Mouse (Mus musculus) CD8-positive naive resting alpha-beta T cell, adult 2 months (primary cell): ENCODE measurements around the gene Dlx2.

Experiments used
- DNase-seq, 2 experiments: peaks; one replicate each; pipeline ENCODE4 v3.0.0; 2022; ENCODE audit warnings: low read depth in 2 of 2, low spot score in 2 of 2

Gene Dlx2

DNA sequence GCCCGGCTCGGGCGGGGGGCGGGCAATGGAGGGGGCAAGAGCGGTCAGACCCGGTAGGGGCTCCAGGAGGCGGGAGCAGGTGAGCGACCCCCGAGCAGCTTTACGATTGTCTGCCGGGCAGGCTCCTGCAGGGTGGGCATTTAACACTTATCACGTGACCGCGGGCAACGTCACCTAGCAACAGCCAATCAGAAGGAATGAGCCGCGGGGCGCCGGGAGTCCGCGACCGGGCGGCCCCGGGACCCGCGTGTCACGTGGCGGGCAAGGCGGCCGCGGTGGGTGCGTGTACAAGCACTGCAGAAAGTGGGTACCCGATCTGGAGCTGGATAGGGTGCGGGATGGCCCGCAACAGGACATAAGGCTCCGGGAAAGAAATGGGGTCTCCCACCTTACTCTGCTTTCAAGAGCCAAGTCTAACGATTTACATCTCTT, at the start of gene Dlx2:
Dlx2 (minus strand) TSS at position 115 of the 432 bp plus-strand sequence.
- no peak for DNase-seq

DNA sequence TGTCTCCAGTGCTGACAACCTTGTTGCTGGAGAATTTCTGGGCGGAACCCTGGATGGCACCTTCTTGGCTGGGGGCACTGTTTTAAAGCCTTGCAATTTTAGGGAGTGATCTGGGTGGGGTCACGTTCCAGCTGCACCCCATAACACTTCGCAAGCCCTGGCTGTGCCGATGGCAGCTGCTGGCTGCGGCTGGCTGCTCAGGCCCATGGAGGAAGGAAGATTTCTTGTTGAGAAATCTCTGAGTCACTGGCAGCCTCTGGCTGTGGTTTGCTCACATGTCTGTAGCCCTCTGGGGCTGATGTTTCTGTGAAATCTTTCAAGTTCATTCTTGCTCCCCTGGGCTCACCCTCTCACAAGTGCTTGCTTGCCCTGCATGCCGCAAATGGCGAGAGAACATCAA, 47.9 kb upstream of the Dlx2 start:
- no peak for DNase-seq

DNA sequence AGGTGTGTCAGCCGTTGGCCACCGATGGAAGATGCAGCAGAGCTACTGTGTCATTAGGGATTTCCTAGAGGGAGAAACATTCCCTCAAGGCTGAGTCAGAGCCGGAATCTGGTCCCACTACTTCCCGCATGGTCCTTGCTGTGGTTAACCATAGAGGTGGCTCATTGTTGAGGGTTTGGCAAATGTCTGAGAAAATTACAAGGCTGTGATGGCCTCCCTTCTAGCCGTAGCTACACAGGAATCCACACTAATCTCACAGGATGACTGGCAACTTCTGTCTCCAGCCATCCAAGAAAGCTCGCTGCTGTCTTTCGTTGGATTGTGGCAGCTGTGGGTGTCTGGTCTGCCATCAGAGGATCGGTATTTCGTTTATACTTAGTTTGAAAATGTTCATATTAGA, 42.6 kb upstream of the Dlx2 start:
- DNase-seq: no peak

DNA sequence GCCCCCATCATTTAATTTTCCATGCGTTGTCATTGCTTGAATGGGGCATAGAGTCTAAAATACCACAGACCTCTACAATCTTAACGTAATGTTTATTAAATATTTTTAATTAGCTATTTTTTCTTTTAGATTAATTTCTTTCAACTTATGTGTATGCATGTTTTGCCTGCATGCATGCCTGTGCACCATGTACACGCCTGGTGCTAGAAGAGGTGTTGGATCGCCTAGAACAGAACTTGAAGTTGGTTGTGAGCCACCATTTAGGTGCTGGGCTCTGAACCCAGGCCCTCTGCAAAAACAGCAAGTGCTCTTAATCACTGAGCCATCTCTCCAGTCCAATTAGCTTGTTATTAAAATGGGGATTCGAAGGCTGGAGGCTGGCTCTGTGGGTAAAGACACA, 34.9 kb upstream of the Dlx2 start:
- no peak for DNase-seq

DNA sequence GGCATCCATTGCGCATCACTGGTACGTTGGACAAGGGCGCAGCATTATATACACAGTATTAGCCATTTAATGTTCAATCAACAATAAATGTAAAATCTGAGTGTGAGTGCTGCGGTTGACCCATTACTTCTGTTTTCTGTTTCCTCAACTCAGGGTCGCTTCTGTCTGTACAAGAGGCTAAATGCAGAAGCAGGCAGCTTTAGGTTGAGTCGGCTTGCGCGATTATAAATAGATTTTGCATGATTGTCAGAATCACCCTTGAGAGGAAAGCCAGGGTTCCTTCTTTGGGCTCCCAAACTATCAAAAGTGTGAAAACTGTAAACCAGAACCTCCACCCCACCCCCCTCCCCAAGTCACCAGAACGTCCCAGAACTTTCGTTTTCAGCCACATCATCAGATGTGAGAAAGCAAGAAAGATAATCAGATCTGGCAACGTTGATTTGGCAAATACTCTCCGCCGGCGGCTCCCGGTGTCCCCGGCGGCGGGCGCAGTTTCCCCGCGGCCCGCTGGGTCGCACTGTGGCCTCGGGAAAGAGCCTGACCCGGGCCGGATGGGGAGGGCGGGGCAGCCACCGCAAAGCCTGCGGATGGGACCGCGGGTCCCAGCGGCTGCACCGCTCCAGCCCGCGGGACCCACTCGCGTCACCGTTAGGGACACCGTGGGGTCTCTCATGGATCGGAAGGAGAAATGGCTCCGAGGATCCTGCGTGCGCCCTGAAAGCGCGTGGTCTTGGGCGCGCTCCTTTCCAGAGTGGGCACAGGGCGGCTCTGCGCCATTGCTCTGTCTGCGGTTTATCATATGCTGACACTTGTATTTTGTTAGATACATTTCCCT, 34.3 kb upstream of the Dlx2 start:
- DNase-seq: no peak

DNA sequence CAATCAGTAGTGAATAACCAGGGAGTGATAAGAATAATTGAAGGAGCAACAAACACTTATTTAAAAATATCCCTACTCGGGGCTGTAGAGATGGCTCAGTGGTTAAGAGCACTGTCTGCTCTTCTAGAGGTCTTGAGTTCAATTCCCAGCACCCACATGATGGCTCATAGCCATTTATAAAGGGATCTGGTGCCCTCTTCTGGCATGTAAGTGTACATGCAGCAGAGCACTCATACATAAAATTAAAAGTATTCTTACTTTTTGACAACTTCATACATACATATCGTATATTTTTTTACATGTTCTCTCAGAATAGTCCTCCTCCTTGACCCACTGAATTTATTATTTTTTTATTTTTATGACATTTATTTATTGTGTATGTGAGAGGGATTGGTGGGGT, 30.5 kb upstream of the Dlx2 start:
- no peak for DNase-seq

DNA sequence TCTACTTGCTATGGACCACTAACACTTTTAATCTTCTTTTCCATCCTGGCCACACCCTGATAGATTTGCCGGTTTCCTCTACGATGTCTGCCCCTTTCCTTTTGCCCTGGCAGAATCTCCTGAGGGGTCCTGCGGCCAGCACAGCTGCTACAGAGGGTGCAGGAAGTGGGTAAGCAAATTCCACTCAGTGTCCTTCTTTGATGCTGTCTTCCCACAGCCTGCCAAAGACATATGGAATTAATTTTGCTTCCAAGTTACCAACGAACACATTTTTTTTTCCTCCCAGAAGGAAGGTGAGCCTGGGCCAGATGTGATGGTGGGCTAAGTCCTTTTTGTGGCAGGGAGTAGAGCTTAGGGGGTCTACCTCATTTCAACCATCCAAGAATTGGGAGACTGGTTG, 27.2 kb upstream of the Dlx2 start:
- DNase-seq: no peak

DNA sequence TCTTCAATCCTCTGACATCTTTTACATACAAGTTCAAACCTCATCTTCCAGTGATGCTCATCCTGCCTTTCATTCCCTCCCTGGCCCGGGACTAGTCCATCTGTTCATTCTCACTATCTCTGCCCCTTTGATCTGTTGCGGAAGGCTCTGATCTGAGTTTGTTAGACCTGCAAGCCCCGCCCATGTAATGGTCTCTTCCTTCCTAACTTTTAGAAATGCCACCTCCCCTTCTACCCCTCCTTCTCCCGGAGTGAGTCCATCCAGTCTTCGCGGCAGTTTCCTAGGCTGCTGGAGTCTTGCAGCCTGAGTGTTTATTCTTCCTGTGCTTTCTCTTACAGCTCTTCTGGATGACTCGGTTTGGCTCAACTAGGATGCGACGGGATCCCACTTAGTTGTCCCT, 19.9 kb upstream of the Dlx2 start:
- DNase-seq: no peak

DNA sequence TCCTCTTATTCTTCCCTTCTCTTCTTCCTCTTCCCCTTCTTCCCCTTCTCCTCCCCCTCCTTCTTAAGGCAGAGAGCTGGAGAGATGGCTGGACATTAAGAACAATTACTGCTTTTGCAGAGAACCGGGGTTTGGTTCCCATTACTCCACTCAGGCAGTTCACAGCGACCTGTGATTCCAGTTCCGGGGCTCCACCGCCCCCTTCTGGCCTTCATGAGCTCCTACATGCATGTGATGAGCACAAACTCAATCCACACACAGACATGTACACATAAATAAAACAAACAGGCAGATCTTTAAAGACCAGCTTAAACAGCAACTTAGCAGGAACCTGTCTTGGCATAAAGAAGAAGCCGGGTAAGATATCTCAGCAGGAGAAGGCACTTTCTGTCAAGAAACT, 9.5 kb upstream of the Dlx2 start:
- DNase-seq: no peak

DNA sequence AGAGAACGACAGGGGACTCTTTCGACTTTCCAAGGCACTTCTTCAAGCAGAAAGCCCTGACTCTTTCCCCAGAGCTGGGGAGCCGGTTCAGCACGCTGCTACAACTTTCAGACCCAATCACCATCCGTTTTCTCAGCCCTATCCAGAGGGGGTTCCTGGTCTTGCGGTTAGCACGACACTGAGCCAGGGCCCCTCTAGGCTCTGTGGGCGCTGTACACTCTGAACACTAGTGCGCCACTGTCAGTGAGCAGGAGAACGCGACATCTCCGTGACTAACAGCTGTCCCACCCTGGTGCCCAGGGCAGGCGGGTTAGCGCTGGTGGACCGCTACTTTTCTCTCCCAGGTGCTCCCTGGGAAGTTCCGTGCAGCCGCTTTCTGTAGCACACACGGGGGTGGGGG, 5.2 kb upstream of the Dlx2 start:
- DNase-seq: no peak

DNA sequence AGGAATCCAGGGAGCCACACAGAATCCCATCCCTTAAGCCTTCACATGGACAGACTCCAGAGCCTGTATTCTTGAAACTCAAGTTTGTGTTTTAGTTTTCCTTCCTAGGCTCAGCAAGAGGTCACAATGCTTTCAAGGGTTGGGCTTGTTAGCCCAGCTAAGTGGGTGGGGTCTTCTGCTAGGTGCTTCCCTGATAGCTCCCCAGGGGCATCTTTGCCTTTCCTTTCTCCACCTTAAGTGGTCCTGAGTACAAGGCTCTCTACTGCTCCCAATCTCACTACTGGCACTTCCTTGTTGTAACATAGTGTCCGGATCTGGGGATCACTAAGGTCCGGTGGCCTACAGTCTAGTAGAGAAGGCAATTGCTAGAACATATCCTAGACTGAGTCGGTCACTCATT, 3.8 kb upstream of the Dlx2 start:
- no peak for DNase-seq

DNA sequence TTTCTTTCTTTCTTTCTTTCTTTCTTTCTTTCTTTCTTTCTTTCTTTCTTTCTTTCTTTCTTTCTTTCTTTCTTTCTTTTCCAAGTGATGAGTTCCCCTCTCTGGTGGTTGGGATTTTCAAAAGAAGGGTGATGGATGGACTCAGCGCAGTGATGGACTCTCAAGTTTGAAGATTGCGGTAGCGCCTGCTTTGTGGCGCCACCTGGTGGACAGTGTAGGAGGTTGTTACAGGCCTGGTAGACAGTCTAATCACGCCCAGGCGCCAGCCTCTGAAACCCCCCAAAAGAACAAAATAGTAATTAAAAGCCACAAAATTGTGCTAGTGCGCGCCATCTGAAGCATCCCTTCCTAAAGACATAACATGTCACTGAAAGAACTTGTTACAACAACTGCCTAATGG, 1.3 kb upstream of the Dlx2 start:
- DNase-seq: peak; percentile 63 to 69

DNA sequence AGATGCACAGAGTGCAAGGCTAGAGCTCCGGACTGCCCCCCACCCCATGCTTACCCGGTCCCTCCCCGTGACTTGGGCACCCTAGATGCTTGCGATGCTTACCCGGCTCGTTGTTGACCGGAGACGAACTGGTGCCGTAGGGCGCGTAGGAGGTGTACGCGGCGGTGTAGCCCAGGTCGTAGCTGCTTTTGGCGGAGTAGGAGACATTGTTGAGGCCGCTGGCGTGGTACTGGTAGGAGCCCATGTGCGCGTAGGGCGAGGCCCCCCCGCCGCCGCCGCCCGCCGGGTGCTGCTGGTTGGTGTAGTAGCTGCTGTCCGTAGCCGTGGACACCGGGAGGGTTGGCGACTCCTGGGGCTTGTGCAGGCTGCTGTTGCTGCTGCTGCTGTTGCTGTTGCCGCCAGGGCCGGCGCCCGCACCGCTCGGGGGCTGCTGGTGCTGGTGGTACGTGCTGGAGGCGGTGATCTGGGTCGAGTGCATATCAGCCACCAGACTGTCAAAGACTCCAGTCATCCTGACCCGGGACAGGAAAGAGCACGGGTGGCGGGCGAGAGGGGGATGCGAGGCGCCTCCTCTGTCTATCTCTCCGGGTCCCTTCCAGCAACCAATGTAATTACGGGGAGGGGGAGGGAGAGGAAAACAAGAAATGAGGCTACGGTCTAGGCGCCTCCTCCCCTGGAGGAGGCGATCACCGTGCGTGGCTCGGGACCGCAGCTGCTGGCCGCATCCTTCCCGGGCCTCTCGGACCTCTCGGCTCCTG, 493 bp downstream of the Dlx2 start:
- no peak for DNase-seq

DNA sequence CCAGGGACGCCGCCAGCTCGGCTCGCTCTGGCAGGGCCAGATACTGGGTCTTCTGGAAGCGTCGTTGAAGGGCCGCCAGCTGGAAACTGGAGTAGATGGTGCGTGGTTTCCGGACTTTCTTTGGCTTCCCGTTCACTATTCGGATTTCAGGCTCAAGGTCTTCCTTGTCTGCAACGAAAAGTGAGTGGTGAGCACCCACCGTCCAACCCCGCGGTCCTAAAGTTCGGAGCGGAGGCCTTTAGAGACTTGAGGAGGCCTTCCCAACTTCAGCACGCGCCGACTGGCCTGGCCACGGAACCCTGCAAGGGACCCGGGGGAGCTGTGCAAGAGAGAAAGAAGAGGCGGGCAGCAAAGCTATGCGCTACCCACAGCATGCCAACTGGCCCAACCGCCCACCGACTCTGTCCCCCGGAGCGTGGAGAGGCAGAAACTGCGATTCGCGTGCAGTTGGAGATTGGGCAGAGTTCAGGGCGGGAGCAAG, 1.1 kb downstream of the Dlx2 start:
- no peak for DNase-seq

DNA sequence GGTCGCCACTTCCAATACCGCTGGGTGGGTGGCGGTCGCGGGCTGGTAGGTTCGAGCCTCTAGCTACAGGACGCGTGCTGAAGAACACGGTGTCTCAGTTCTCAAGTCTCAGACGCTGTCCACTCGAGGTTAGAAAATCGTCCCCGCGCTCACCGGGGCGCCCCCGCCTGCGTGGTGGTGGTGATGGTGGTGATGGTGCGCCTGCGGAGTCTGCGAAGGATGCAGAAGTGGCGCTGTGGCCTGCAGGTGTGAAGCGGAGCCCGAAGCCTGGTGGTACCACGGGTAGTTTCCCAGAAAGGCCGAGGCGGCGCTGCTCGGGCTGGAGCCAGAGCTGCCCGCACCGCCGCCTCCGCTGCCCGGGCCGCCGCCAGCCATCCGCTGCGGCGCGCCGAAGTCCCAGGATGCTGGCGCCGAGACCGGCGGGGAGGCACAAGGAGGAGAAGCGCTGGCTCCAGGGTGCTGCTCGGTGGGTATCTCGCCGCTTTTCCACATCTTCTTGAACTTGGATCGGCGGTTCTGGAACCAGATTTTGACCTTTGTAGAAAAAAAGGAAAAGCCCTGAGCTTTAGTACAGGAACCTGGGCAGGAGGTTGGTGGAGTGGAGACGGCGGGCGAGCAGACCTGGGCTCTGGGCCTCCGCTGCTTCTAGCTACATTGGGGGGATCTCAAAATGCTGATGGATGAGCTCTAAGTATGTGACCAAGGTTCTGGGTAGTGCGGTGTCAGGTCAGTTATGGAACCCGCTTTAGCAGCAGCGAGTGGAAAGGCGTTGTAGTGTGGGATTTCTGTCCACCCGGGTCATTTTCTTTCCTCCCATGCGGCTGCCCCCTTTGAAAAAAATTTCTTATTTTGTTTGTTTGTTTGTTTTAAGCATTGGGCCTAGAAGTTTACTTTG, 1.9 kb downstream of the Dlx2 start:
- DNase-seq: no peak

DNA sequence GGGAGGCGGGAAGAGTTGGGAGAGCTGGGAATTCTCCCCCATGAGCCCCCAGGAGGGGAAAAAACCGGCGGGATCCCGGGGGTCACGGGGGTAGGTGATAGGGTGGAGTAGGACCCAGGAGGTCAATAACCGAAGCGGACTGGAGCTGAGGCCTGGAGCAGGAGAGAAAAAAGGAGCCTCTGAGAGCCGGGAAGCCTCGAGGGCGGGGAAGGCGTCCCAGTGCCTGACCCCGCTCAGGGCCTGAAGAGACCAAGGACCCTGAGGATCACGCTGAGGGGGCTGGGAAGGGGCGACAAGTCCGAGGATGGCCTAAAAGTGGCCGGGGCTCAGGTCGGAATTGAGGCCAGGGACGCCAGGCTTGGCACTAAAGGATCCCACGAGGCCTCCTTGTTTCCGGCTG, 2.6 kb downstream of the Dlx2 start:
- no peak for DNase-seq

DNA sequence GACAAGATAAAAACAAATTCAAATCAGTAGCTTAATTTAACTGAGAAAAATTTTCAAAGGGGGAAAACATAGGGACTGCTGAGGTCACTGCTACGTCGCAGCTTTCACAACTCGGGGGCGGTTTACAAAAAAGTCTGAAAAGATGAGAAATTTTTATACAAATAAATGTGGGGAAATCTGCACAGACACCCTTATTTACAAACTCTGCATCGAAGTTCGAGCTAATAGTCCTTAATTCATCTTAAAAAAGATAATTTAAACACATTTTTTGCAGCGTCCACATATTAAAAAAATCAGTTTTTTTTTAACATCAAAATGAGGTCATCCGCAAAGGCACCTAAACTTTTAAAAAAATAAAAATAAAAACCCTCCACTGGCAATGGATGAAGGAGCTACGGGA, 3.0 kb downstream of the Dlx2 start:
- DNase-seq: no peak

DNA sequence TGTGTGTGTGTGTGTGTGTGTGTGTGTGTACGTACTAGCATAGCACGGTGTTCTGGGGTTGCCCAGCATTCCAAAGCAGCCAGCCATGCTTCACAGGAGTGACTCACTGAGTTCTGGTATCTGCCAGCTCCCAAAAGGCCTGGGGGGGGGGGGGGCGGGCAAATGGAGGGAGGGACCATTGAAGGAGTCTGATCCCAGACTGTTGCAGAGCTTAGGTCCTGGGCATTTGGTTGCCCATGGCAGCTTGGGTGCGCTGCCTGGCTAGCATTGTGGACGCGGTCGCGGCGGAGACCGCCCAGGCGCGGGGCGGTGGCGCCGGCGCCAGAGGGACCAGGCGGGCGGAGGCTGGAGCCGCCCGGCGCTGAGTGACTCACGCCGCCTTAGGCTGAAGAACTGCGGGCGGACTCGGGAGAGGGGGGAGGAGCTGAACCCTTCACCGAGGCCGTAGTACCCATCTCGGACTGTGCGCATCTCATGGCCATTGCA, 3.7 kb downstream of the Dlx2 start:
- no peak for DNase-seq

DNA sequence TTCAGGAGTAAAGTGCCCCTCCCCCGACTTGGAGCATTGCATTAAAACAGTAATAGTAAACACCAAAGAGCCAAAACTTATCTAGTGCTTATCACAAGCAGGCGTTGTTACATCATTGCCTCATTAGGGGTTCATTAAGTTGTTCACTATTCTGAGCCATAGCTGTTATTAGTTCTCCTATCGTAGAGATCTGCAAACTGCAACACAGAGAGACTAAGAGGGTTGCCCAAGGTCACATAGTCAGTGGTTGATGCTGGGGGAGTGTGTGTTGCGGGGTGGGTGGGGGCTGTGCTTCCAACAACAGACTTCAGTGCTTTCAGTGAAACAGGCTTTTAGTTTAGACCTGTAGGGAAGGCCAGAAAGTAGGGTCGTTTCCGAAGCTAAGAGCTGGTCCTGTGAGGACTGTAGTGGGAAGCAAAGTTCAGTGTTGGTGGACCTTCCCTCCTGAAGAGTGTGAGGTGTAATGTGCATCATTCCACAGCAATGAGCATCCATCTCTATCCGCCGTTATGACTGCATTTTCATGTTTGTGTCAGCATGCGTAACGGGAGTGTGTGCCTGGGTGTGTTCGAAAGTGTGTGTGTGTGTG, 4.2 kb downstream of the Dlx2 start:
- DNase-seq: no peak

DNA sequence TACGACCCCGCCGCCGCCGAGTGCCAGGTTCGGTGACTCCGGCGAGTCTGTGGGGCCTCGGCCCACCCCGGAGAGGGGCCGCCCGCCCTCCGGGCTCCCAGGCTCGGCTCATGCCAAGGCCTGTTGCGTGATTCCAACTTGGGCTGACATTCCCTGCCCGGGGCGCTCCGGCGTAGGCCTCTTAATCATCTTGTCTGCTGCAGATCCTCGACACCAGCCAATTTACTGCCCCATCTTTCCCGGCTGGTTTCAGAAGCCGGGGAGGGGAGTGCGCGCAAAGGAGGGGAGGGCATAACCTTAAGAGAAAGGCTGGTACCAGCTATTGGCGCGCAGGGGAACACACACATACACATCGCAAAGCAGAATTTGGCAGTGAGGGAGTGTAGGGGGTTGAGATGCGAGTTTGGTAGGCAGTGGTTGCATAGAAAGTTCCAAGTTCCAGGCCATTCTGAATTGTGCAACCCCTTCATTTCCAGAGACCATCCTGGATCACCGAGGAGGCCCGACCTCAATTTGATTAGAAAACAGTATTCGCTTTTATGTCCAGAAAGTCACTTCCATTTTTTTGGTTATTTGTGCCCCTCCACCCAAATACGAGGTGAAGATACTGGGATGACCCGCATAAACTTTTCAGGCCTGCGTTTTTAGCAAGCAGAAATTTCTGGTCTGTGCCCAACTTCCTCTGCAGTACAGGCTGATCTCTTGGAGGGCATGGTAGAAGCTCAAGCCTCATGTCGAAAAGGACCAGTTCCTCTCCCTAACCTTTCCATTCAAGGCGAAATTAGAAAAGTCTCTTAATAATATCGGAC, 4.9 kb downstream of the Dlx2 start:
- no peak for DNase-seq
